Mouse (Mus musculus) heart, embryonic 14.5 days (tissue): ENCODE results near the gene Gm45713. TPM values are rescaled to one million over a fixed set of nuclear protein-coding genes. Genes with fewer than 3 reads are reported as not detected.
A peak's percentile ranks its signal among the peaks of the same experiment; 100 is the strongest.

Experiments
- ATAC-seq: fragments of 200-750 bp; cut with Nextera tagmentation; 2 replicates; pipeline ENCODE4 v1.8.0; 2017; ENCODE audit warnings: low read depth, moderate TSS enrichment; ENCODE audit not compliant: insufficient number of reproducible peaks, insufficient read depth, low FRiP score
- H3K27ac ChIP-seq, 2 experiments: fragments of 200-500 bp in 1 of 2; fragments of 300-500 bp in 1 of 2; sonication (generic) in 1 of 2; replicated peaks in 1 of 2; 2 replicates each; pipeline ENCODE4 v1.5.1; 2012 to 2014; ENCODE audit warnings: low read depth in 2 of 2, low read length in 2 of 2, control low read depth in 1 of 2, mild to moderate bottlenecking in 1 of 2, mixed read lengths in 1 of 2; ENCODE audit not compliant: control insufficient read depth in 1 of 2, insufficient read depth in 1 of 2
- H3K27me3 ChIP-seq: fragments of 300-500 bp; sonication (generic); 2 replicates; pipeline ENCODE4 v1.6.1; 2014; ENCODE audit warnings: mild to moderate bottlenecking, low read length, control low read depth; ENCODE audit not compliant: control insufficient read depth, insufficient read depth
- H3K36me3 ChIP-seq: fragments of 300-500 bp; sonication (generic); 2 replicates; pipeline ENCODE4 v1.6.1; 2014; ENCODE audit warnings: mild to moderate bottlenecking, control low read depth, low read length, mixed read lengths; ENCODE audit not compliant: control insufficient read depth, insufficient read depth
- H3K4me1 ChIP-seq, 2 experiments: fragments of 200-500 bp in 1 of 2; fragments of 300-500 bp in 1 of 2; sonication (generic) in 1 of 2; 2 replicates each; pipeline ENCODE4 v1.6.1; 2012 to 2014; ENCODE audit warnings: low read length in 2 of 2, control low read depth in 1 of 2, mixed read lengths in 1 of 2; ENCODE audit not compliant: control insufficient read depth in 2 of 2, insufficient read depth in 2 of 2
- H3K4me2 ChIP-seq: fragments of 300-500 bp; sonication (generic); 2 replicates; pipeline ENCODE4 v1.6.1; 2014; ENCODE audit warnings: mild to moderate bottlenecking, low read length
- H3K4me3 ChIP-seq, 2 experiments: fragments of 200-500 bp in 1 of 2; fragments of 300-500 bp in 1 of 2; sonication (generic) in 1 of 2; 2 replicates each; pipeline ENCODE4 v1.5.1; 2012 to 2014; ENCODE audit warnings: low read length in 2 of 2, mild to moderate bottlenecking in 2 of 2, control low read depth in 1 of 2, low read depth in 1 of 2, moderate library complexity in 1 of 2; ENCODE audit not compliant: control insufficient read depth in 1 of 2, insufficient read depth in 1 of 2
- H3K9ac ChIP-seq: fragments of 300-500 bp; sonication (generic); 2 replicates; pipeline ENCODE4 v1.6.1; 2014; ENCODE audit warnings: mild to moderate bottlenecking, low read length
- H3K9me3 ChIP-seq: fragments of 300-500 bp; sonication (generic); 2 replicates; pipeline ENCODE4 v1.6.1; 2016; ENCODE audit warnings: low read length, control low read depth; ENCODE audit not compliant: control insufficient read depth
- WGBS: fragments of 180-500 bp; shearing (Covaris S2); extraction: QIAGEN DNeasy Blood & Tissue Kit; methylation state at CpG from one replicate; pipeline ENCODE4 v1.1.7; 2014; 5-methylcytosine and 5-hydroxymethylcytosine counted together
- polyA plus RNA-seq: library from polyadenylated mRNA; unstranded; fragments of >200 nt; fragmentation: Nextera tagmentation; extraction: Ambion mirVana; gene quantifications from 2 replicates; pipeline ENCODE4 v1.2.1, GENCODE M21; 2014

Gm45713 gene
- polyA plus RNA-seq: 0.34 and 0.58 TPM in 2 replicates

DNA sequence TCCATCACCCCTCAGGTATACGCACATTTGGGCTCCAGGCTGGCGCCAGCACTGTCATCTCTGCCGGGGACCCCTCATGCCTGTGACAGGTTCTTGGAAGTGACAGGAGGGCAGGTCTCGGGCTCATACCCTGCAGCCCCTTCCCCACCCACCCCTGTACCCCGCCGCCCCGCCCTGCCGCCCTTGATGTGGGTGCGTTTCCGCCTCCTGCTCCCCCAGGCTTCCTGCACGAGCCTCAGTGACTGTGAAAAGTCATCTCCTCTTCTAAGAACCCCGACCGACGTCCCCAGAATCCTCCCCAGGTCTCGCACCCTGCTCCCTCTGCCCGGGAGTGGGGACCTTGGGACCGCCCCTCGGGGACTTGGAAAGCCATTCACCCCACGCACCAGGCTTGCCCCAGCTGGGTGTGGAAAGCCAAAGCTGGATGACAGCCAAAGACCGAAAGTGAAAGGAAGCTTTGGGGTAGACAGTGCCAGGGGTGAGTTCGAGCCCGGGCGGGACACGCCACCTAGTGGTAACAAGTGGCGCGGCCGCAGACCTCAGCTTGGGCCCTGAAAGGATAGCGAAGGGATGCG lies at the start of gene Gm45713, which contains the start of gene Flt3l:
TSS of gene Gm45713 (minus strand) at position 239 of the 575 bp plus-strand sequence.
TSS of gene Flt3l (minus strand) at position 440 of the 575 bp plus-strand sequence.
- peaks cover 6% of the 10 kb centered on the region; the same call in 1 of the 2 replicates for H3K27me3 ChIP-seq
- peak within 1 kb of the TSS; percentile 75 for H3K9ac ChIP-seq
- H3K4me2 ChIP-seq: peak within 1 kb of the TSS; percentile 79
- H3K4me3 ChIP-seq: peak within 1 kb of the TSS; percentile 60 to 79
- peaks cover 0 to 8% of the 10 kb centered on the region in 2 experiments; a peak in 2 of 4 replicates for H3K4me1 ChIP-seq
- ATAC-seq: peak; percentile 64
- H3K27ac ChIP-seq: no peak within 1 kb of the TSS
- H3K36me3 ChIP-seq: no peaks in the 10 kb centered on the region
- no peaks in the 10 kb centered on the region for H3K9me3 ChIP-seq
- 2% methylated on average over 29 of the region's 29 CpGs for WGBS

GRCm38 (mm10) chr7:45183672-45184071 lies 47.6 kb upstream of the Gm45713 start:
- no peak overlapping the region for H3K9ac ChIP-seq
- WGBS: 51% methylated on average over 7 of the region's 7 CpGs
- no peak for ATAC-seq

DNA sequence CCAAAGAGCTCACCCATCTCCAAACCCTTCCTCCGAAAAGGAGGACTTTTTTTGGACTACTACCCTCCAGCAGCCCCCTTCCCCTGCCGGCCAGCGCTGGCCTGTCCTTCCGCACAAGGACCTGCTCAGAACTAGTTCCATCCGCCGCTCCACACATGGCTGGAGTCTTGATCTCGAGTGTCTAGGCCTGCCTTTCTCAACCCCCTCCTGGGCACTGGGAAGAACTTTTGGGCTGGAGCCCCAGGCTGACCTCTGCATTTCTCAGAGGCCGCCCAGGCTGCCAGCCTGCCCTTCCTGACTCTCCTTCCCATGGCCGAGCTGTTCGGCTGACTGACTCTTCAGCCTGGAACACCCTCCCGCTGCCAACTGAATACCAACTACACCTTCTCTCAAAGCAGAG lies 46.6 kb upstream of the Gm45713 start:
- 15% methylated on average over 11 of the region's 11 CpGs for WGBS
- ATAC-seq: no peak
- Histone ChIP-seq H3K4me3 (peak overlapping the region; percentile 26 to 31), H3K4me2 (peak overlapping the region; percentile 63), H3K9me3 (no peaks in the 10 kb centered on the region), H3K27ac (no peak overlapping the region), H3K9ac (peak overlapping the region; percentile 59; the same call in 1 of the 2 replicates), H3K27me3 (peaks cover 97% of the 10 kb centered on the region), H3K4me1 (peaks cover 5 to 20% of the 10 kb centered on the region in 2 experiments; a peak in 3 of 4 replicates), H3K36me3 (no peaks in the 10 kb centered on the region)

More at GRCm38 (mm10) chr7:45183672-45184071, 47.6 kb upstream of the Gm45713 start:
- Histone ChIP-seq H3K4me2 (no peak overlapping the region), H3K4me1 (peaks cover 5 to 20% of the 10 kb centered on the region in 2 experiments; a peak in 3 of 4 replicates), H3K9me3 (no peaks in the 10 kb centered on the region), H3K4me3 (no peak overlapping the region), H3K27ac (no peak overlapping the region), H3K27me3 (peaks cover 96% of the 10 kb centered on the region), H3K36me3 (no peaks in the 10 kb centered on the region)

- WGBS: under 1% methylated on average over 34 of the region's 34 CpGs
- peaks cover 5 to 20% of the 10 kb centered on the region in 2 experiments; a peak in 3 of 4 replicates for H3K4me1 ChIP-seq
These were observed 46.2 kb upstream of the Gm45713 start for GRCm38 (mm10) chr7:45182199-45182601.

DNA sequence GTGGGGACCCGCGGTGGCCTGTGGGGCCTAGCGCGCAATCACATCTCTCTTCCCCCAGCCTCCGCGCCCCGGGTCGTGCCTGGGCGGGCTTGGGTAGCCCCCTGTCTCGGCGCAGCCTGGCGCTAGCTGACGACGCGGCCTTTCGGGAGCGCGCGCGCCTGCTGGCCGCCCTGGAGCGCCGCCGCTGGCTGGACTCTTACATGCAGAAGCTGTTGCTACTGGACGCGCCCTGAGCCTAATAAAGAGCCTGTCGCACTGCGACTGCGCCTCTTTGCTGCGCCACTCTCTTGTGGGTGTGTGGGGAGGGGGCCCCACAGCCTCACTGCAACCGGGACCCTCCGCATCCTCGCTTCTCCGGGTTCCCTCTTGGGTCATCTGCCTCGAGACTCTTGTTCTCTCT lies 45.5 kb upstream of the Gm45713 start:
- peaks cover 5 to 20% of the 10 kb centered on the region in 2 experiments; a peak in 3 of 4 replicates for H3K4me1 ChIP-seq
- ATAC-seq: no peak
- peak overlapping the region; percentile 63 for H3K4me2 ChIP-seq
- WGBS: 6% methylated on average over 29 of the region's 35 CpGs
- no peak overlapping the region for H3K9ac ChIP-seq
- H3K36me3 ChIP-seq: no peaks in the 10 kb centered on the region
- H3K9me3 ChIP-seq: no peaks in the 10 kb centered on the region
- H3K27me3 ChIP-seq: peaks cover 100% of the 10 kb centered on the region
- H3K4me3 ChIP-seq: peak overlapping the region in 1 of 2 experiments; percentile 26; a peak in 2 of 4 replicates
- no peak overlapping the region for H3K27ac ChIP-seq

More at GRCm38 (mm10) chr7:45182199-45182601, 46.2 kb upstream of the Gm45713 start:
- Histone ChIP-seq H3K9me3 (no peaks in the 10 kb centered on the region), H3K27ac (no peak overlapping the region), H3K4me2 (peak overlapping the region; percentile 63), H3K27me3 (peaks cover 99% of the 10 kb centered on the region), H3K36me3 (no peaks in the 10 kb centered on the region), H3K9ac (peak overlapping the region; percentile 59; the same call in 1 of the 2 replicates), H3K4me3 (peak overlapping the region; percentile 26 to 31)
- ATAC-seq: peak; percentile 52; the same call in 1 of the 2 replicates

- peak within 1 kb of the TSS; percentile 63 for H3K4me2 ChIP-seq
- no peak for ATAC-seq
- H3K27ac ChIP-seq: no peak within 1 kb of the TSS
- peak within 1 kb of the TSS in 1 of 2 experiments; percentile 26; a peak in 2 of 4 replicates for H3K4me3 ChIP-seq
- H3K9me3 ChIP-seq: no peaks in the 10 kb centered on the region
- WGBS: 20% methylated on average over 20 of the region's 20 CpGs
- H3K36me3 ChIP-seq: no peaks in the 10 kb centered on the region
- peaks cover 5 to 24% of the 10 kb centered on the region in 2 experiments; a peak in 3 of 4 replicates for H3K4me1 ChIP-seq
- H3K27me3 ChIP-seq: peaks cover 100% of the 10 kb centered on the region
- no peak within 1 kb of the TSS; the same call in 1 of the 2 replicates for H3K9ac ChIP-seq
These were observed 45.0 kb upstream of the Gm45713 start, which contains the start of gene Pth2 for GRCm38 (mm10) chr7:45180896-45181477. Gene Pth2, plus strand, starts transcription at chr7:45180995.

- no peaks in the 10 kb centered on the region for H3K36me3 ChIP-seq
- peaks cover 100% of the 10 kb centered on the region for H3K27me3 ChIP-seq
- peaks cover 5 to 28% of the 10 kb centered on the region in 2 experiments; a peak in 3 of 4 replicates for H3K4me1 ChIP-seq
- H3K4me3 ChIP-seq: no peak within 1 kb of the TSS
- no peak within 1 kb of the TSS for H3K27ac ChIP-seq
- no peak within 1 kb of the TSS for H3K9ac ChIP-seq
- no peak within 1 kb of the TSS for H3K4me2 ChIP-seq
- 31% methylated on average over 7 of the region's 7 CpGs for WGBS
- no peaks in the 10 kb centered on the region for H3K9me3 ChIP-seq
- ATAC-seq: no peak
These were observed 43.4 kb upstream of the Gm45713 start, which contains the start of gene Gfy for GRCm38 (mm10) chr7:45179469-45179868. Gene Gfy, minus strand, starts transcription at chr7:45179569.
